Mouse (Mus musculus): ENCODE data around the gene Nedd8. TPM values are rescaled to one million over a fixed set of nuclear protein-coding genes. Genes with fewer than 3 reads are reported as not detected.
A peak's percentile ranks its signal among the peaks of the same experiment; 100 is the strongest.

Nedd8 gene
- polyA plus RNA-seq, 1 experiment from 2014 or later: 462 TPM

DNA sequence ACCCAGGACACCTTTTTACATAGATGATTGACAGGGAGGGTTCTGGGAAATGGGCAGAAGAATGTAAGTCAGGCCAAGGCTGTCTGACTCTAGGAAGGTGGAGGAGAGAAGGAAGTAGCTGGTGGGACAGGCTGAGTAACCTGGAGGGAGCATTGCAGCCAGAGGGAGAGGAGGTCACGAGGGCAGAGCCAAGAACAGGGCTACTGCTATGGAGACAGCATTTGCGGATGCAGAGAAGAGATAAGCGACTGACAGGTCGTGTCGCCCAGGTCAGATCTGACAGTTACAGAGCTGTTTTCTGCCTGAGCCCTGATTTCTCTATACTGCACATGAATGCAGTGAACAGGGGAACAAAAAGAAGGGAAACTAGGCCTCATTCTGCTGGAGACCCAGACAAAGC lies 35.5 kb upstream of the Nedd8 start:
- Histone ChIP-seq H3K36me3 (no peaks in the 10 kb centered on the region), H3K9ac (no peak overlapping the region), H3K4me1 (replicated peaks) (no peaks in the 10 kb centered on the region), H3K27me3 (peaks cover 13% of the 10 kb centered on the region), H3K4me3 (no peak overlapping the region), H3K4me2 (no peak overlapping the region), H3K27ac (no peak overlapping the region), H3K9me3 (replicated peaks) (no peaks in the 10 kb centered on the region)
- WGBS: 58% methylated on average over 5 of the region's 5 CpGs
- no peak for ATAC-seq (replicated peaks; ENCODE audit: insufficient number of reproducible peaks, insufficient read depth, low FRiP score, low read depth)

- Histone ChIP-seq H3K4me3 (no peak overlapping the region), H3K36me3 (no peaks in the 10 kb centered on the region), H3K4me1 (replicated peaks) (no peaks in the 10 kb centered on the region), H3K9ac (no peak overlapping the region), H3K4me2 (no peak overlapping the region), H3K27ac (no peak overlapping the region), H3K9me3 (replicated peaks) (no peaks in the 10 kb centered on the region), H3K27me3 (peaks cover 2% of the 10 kb centered on the region; the same call in 1 of the 2 replicates)
- no peak for ATAC-seq (replicated peaks; ENCODE audit: insufficient number of reproducible peaks, insufficient read depth, low FRiP score, low read depth)
- 74% methylated on average over 8 of the region's 8 CpGs for WGBS
These were observed 34.2 kb upstream of the Nedd8 start for GRCm38 (mm10) chr14:55706051-55706600.

DNA sequence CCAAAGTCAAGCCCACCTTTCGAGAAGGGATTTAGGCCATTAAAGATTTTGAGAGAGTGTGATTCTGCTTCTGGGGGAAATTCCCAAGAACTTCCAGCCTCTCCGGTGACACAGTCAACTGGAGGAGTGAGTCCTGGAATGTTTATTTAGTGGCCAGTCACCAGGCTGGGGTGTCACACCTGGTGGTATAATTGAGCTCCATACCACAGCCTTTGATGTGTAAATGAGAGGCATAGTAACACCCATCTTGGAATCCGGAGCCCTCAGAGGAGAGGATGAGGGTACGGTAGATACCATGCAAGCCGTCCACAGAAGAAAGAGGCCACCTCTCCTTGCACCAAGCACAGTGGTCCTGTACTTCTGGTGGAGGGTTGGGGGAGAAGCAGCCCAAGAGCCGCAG lies 30.8 kb upstream of the Nedd8 start:
- Histone ChIP-seq H3K9ac (no peak overlapping the region), H3K4me1 (replicated peaks) (no peaks in the 10 kb centered on the region), H3K27me3 (peaks cover 2% of the 10 kb centered on the region; the same call in 1 of the 2 replicates), H3K36me3 (no peaks in the 10 kb centered on the region), H3K4me3 (no peak overlapping the region), H3K27ac (no peak overlapping the region), H3K9me3 (replicated peaks) (no peaks in the 10 kb centered on the region), H3K4me2 (no peak overlapping the region)
- ATAC-seq (replicated peaks; ENCODE audit: insufficient number of reproducible peaks, insufficient read depth, low FRiP score, low read depth): no peak
- WGBS: 57% methylated on average over 6 of the region's 6 CpGs

DNA sequence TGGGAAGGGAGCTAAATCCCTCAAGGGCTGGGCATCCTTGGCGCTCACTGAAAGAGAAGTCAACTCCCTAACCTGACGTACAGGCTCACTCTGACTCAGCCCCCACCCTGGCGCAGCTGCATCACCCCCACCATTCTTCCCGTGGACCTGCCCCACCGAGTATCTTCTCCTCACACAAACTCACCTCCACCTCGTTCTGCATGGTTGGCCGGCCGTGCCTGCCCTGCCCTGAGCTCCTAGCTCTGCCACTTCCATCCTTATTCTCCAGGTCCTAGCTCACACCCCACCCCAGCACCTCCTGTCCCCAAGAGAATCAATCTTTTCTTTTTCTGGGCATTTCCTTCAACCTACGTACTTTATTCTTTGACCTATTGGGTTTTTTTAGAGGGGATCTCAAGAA lies 29.2 kb upstream of the Nedd8 start:
- Histone ChIP-seq H3K4me3 (no peak overlapping the region), H3K27ac (no peak overlapping the region), H3K9ac (no peak overlapping the region), H3K27me3 (peaks cover 2% of the 10 kb centered on the region; the same call in 1 of the 2 replicates), H3K4me2 (no peak overlapping the region), H3K9me3 (replicated peaks) (no peaks in the 10 kb centered on the region), H3K36me3 (no peaks in the 10 kb centered on the region), H3K4me1 (replicated peaks) (no peaks in the 10 kb centered on the region)
- 67% methylated on average over 9 of the region's 9 CpGs for WGBS
- ATAC-seq (replicated peaks; ENCODE audit: insufficient number of reproducible peaks, insufficient read depth, low FRiP score, low read depth): no peak

DNA sequence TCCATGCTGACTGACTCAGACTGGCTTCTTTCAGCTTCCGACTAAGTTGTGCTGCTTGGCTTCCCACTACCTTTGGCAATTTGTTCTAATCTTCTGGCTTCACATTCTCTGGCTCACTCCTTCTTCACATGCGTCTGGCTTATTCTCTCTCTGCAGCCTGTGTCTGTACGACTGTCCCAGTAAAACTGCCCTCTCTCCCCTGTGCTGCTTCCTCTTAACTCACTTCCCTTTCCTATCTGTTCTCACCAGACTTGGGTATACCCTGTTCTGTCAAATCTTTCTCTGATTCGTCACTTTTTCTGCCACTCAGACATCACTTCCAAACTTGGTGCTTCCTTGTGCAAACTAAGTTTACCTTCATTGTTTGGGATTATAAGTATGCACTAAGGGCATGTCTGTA lies 25.3 kb upstream of the Nedd8 start:
- Histone ChIP-seq H3K4me3 (no peak overlapping the region), H3K9me3 (replicated peaks) (no peaks in the 10 kb centered on the region), H3K4me1 (replicated peaks) (no peaks in the 10 kb centered on the region), H3K36me3 (no peaks in the 10 kb centered on the region), H3K4me2 (no peak overlapping the region), H3K27ac (no peak overlapping the region), H3K27me3 (no peaks in the 10 kb centered on the region), H3K9ac (no peak overlapping the region)
- ATAC-seq (replicated peaks; ENCODE audit: insufficient number of reproducible peaks, insufficient read depth, low FRiP score, low read depth): no peak
- 66% methylated on average over 4 of the region's 4 CpGs for WGBS

GRCm38 (mm10) chr14:55689433-55689832 lies 17.5 kb upstream of the Nedd8 start:
- Histone ChIP-seq H3K36me3 (no peaks in the 10 kb centered on the region), H3K27me3 (peaks cover 4% of the 10 kb centered on the region; the same call in 1 of the 2 replicates), H3K9me3 (replicated peaks) (no peaks in the 10 kb centered on the region), H3K4me1 (replicated peaks) (no peaks in the 10 kb centered on the region), H3K4me3 (no peak overlapping the region), H3K4me2 (no peak overlapping the region), H3K27ac (no peak overlapping the region), H3K9ac (no peak overlapping the region)
- WGBS: 69% methylated on average over 10 of the region's 10 CpGs
- no peak for ATAC-seq (replicated peaks; ENCODE audit: insufficient number of reproducible peaks, insufficient read depth, low FRiP score, low read depth)

DNA sequence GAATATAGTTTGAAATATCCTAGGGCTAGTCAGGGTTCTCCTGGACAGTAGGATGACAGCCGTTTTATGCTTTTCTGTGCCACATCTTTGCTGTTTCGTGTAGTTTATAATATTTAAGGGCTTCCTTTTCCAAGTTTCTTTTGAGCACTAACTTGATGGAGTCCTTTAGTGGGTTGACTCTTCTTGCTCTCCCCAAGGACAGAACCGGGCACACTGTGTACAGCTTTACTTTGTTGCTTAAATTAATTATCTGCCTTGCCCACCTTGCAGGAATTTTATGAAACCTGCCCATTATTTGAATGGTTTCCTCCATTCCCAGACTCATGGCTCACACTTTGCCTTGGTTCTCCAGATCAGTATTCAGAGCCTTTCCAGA lies 10.2 kb upstream of the Nedd8 start:
- WGBS: 9% methylated on average over 3 of the region's 3 CpGs

GRCm38 (mm10) chr14:55681160-55682117 lies 9.5 kb upstream of the Nedd8 start, which contains the start of gene Tinf2:
Gene Tinf2 (minus strand): TSS chr14:55681820.
- Histone ChIP-seq H3K27me3 (no peaks in the 10 kb centered on the region), H3K4me3 (peak within 1 kb of the TSS; percentile 82), H3K9ac (peak within 1 kb of the TSS; percentile 87), H3K36me3 (peaks cover 37% of the 10 kb centered on the region), H3K9me3 (replicated peaks) (no peaks in the 10 kb centered on the region), H3K27ac (peak within 1 kb of the TSS; percentile 87), H3K4me2 (peak within 1 kb of the TSS; percentile 78), H3K4me1 (replicated peaks) (peaks cover 8% of the 10 kb centered on the region)
- peak; percentile 96 for ATAC-seq (replicated peaks; ENCODE audit: insufficient number of reproducible peaks, insufficient read depth, low FRiP score, low read depth)
- under 1% methylated on average over 66 of the region's 66 CpGs for WGBS

More for the DNA sequence above, 10.2 kb upstream of the Nedd8 start:
- ATAC-seq (replicated peaks; ENCODE audit: insufficient number of reproducible peaks, insufficient read depth, low FRiP score, low read depth): no peak
- Histone ChIP-seq H3K36me3 (peaks cover 32% of the 10 kb centered on the region), H3K9ac (peak overlapping the region; percentile 87), H3K9me3 (replicated peaks) (no peaks in the 10 kb centered on the region), H3K4me3 (peak overlapping the region; percentile 82), H3K27ac (peak overlapping the region; percentile 87), H3K27me3 (peaks cover 4% of the 10 kb centered on the region; the same call in 1 of the 2 replicates), H3K4me1 (replicated peaks) (peaks cover 8% of the 10 kb centered on the region), H3K4me2 (peak overlapping the region; percentile 78)

DNA sequence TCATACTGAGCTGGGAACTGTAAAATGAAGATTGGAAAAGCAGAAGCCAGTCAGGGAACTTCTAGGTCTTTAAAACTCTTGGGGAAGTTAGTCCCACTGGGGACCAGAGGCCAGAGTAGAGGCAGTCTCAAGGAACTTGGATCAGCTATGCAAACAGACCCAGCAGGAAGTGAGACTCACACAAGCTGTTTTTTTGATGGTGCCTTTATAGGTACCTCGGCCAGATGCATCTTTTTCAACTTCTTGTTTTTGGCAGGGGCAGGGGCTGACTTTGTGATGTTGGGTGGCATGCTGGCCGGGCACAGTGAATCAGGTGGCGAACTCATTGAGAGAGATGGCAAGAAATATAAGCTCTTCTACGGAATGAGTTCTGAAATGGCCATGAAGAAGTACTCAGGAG lies 5.7 kb upstream of the Nedd8 start:
- peaks cover 51% of the 10 kb centered on the region for H3K36me3 ChIP-seq
- WGBS: 89% methylated on average over 4 of the region's 4 CpGs
- H3K4me2 ChIP-seq: no peak overlapping the region
- H3K9ac ChIP-seq: no peak overlapping the region
- ATAC-seq (replicated peaks; ENCODE audit: insufficient number of reproducible peaks, insufficient read depth, low FRiP score, low read depth): no peak
- H3K27me3 ChIP-seq: no peaks in the 10 kb centered on the region
- no peaks in the 10 kb centered on the region for H3K9me3 ChIP-seq (replicated peaks)
- no peak overlapping the region for H3K4me3 ChIP-seq
- no peak overlapping the region for H3K27ac ChIP-seq
- H3K4me1 ChIP-seq (replicated peaks): peaks cover 11% of the 10 kb centered on the region

GRCm38 (mm10) chr14:55672741-55673060 lies 777 bp upstream of the Nedd8 start:
- peak overlapping the region; percentile 77 for H3K4me2 ChIP-seq
- no peak for ATAC-seq (replicated peaks; ENCODE audit: insufficient number of reproducible peaks, insufficient read depth, low FRiP score, low read depth)
- peak overlapping the region; percentile 83; the same call in 1 of the 2 replicates for H3K27ac ChIP-seq
- peak overlapping the region; percentile 74 for H3K4me3 ChIP-seq
- peak overlapping the region; percentile 48; the same call in 1 of the 2 replicates for H3K9ac ChIP-seq
- no peaks in the 10 kb centered on the region for H3K27me3 ChIP-seq
- WGBS: 75% methylated on average over 7 of the region's 7 CpGs
- H3K36me3 ChIP-seq: peaks cover 28% of the 10 kb centered on the region
- no peaks in the 10 kb centered on the region for H3K9me3 ChIP-seq (replicated peaks)
- H3K4me1 ChIP-seq (replicated peaks): peaks cover 18% of the 10 kb centered on the region

DNA sequence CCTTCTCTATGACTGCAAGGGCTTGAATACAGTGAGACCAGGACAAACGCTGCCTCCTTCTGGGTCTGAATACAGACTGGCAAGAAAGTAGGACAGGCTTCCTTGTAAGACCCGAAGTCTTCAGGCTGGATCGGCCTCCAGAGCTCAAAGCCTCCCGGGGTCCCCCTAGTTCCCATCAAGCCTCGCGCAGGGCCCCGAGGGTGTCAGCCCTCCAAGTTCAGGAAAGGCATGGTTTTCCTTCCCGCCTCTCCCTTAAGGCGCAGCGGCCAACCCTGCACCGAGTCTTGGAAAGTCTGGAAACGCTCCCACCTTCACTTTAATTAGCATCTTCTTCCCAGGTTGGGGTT lies 465 bp downstream of the Nedd8 start:
- peak overlapping the region; percentile 71 for H3K9ac ChIP-seq
- no peaks in the 10 kb centered on the region for H3K9me3 ChIP-seq (replicated peaks)
- WGBS: under 1% methylated on average over 12 of the region's 12 CpGs
- H3K27ac ChIP-seq: peak overlapping the region; percentile 83
- peak; percentile 41 for ATAC-seq (replicated peaks; ENCODE audit: insufficient number of reproducible peaks, insufficient read depth, low FRiP score, low read depth)
- H3K4me2 ChIP-seq: peak overlapping the region; percentile 77
- peak overlapping the region; percentile 74 for H3K4me3 ChIP-seq
- peaks cover 18% of the 10 kb centered on the region for H3K4me1 ChIP-seq (replicated peaks)
- H3K36me3 ChIP-seq: peaks cover 20% of the 10 kb centered on the region
- no peaks in the 10 kb centered on the region for H3K27me3 ChIP-seq
